Mouse (Mus musculus) heart, adult 2 months (tissue): ENCODE data around the gene Dnajc28.

Experiments used
- CTCF ChIP-seq: fragments of 200-600 bp; IDR thresholded peaks from 2 replicates; pipeline ENCODE4 v1.8.1; 2022; ENCODE audit warnings: antibody characterized with exemption, mild to moderate bottlenecking, moderate library complexity
- EP300 ChIP-seq: fragments of 200-500 bp; IDR thresholded peaks from 2 replicates; pipeline ENCODE4 v1.6.1; 2011; ENCODE audit warnings: low read depth, low read length, control low read depth; ENCODE audit not compliant: insufficient read depth
- POLR2A ChIP-seq: fragments of 200-500 bp; IDR thresholded peaks from 2 replicates; pipeline ENCODE4 v1.6.1; 2011; ENCODE audit warnings: mild to moderate bottlenecking, low read depth, low read length, control low read depth; ENCODE audit not compliant: insufficient read depth

- TF ChIP-seq CTCF (no peak), POLR2A (no peak), EP300 (no peak)
Observed at GRCm38 (mm10) chr16:91568960-91569359, 49.9 kb downstream of the Dnajc28 start.
